Mouse (Mus musculus) frontal cortex, postnatal 36 days (tissue): ENCODE measurements around the gene Adpgk.
A peak's percentile ranks its signal among the peaks of the same experiment; 100 is the strongest.

ENCODE experiments used
- DNase-seq, 2 experiments: peaks; one replicate each; pipeline ENCODE4 v3.0.0; 2022; ENCODE audit warnings: low spot score in 2 of 2

The Adpgk gene

DNA sequence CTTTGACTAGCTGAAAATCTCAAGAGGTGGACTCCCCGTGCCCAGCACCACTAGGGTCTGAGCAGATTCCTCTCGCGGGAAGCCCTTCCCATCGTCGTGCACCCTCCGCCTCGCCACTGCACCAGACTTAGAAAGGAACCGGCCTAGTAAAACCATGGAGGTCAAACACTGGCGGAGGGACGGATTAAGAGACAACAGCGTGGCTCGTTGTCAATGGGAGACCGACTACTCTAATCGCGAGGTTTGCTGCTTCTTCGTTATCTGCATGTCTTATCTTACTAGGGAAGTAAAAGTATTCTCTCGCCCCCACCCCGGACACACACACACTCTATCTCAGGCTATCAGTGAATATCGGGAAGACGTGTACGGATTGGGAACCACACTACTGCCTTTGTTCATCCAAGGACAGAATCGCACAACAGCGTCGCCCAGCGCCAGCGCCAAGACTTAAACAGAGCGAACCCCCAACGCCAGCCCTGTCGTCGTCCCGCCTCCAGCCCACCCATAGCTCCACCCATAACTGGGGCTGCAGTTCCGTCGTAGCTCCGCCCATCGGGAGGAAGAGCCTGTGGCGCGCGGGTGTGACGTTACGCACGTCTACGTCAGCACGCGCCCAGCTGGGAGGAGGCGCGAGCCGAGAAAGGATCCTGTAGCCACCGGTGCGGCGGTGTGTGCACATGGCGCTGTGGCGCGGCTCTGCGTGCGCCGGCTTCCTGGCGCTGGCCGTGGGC is at the start of gene Adpgk:
Adpgk (plus strand) TSS at position 602 of the 731 bp plus-strand sequence.
- DNase-seq, result peak; percentile 98 to 99

DNA sequence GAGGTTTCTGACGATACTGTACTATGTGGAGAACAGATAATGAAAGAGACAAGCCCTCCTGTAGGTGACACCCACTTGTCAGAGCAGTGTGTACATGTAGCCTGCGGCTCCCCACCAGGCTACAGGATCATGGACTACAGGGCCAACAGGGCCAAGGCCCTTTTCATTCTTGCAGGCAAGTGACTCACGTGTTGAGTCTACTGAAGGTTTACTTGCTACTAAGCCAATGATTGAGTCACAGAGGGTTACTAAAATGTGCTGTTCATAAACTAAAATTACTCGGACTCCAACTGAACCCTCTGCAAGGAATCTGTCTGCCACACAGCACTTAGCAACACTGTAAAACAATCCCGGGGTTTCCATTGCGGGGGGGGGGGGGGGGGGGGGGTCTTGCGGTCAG is 46.2 kb upstream of the Adpgk start:
- DNase-seq, result no peak

DNA sequence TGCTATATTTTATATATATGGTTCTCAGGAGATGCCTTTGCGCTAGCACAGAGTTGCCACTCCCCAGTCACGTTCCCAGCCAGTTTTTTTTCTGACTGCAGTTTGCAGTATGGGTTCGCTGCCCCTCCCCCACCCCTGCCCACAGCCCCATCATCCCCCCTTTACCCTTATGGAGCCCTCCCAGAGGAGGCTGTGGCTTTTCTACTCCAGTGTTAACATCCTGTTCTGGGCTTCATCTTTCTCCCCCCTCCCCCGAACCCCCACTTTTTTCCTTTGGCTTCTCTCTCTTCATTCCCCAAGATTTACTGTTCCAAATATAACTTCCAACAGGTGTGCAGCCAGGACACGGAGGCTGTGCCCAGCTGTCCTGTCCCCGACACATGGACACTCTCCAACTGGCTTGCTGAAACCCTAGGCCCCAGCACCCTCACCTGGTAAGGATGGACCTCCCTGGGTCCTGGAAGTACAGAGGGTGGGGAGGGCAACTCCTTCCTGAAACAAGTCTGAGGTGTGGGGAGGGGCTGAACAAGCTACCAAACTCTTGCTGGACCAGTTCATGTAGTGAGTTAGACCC is 44.8 kb upstream of the Adpgk start:
- DNase-seq, result no peak

DNA sequence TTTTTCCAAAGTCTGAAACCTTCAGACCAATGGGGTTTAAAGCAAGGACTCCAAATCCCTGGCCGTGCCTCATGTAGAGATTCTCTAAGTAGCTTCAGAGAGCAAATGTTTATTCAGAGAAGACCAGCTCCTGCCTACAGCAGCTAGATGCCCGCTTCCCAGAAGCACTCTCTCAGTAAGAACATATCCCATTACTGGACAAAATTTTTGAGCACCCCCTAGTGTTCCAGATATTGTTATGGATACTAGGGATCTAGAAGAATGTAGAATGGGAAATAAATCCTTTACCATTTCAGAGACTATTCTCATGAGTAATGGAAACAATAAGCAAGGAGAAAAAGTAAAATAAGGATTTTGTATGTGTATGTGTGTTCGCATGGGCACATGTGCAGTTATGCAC is 42.0 kb upstream of the Adpgk start:
- DNase-seq, result no peak

DNA sequence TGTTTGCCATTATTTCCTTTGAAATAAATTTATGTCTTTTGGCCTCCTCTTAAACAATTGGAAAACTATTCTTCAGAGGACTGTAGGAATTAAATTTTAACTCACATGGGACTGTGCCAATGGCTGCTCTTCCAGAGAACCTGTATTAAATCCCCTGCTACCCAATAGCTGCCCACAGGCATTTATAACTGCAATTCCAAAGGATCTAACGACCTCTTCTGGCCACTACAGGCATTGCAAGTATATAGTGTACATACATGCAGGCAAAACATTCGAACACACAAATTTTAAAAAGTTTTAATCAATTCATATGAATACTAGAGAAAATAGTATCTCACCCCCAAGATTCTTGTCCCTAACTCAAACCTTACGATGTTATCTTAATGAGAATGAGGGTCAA is 41.1 kb upstream of the Adpgk start:
- DNase-seq, result no peak

DNA sequence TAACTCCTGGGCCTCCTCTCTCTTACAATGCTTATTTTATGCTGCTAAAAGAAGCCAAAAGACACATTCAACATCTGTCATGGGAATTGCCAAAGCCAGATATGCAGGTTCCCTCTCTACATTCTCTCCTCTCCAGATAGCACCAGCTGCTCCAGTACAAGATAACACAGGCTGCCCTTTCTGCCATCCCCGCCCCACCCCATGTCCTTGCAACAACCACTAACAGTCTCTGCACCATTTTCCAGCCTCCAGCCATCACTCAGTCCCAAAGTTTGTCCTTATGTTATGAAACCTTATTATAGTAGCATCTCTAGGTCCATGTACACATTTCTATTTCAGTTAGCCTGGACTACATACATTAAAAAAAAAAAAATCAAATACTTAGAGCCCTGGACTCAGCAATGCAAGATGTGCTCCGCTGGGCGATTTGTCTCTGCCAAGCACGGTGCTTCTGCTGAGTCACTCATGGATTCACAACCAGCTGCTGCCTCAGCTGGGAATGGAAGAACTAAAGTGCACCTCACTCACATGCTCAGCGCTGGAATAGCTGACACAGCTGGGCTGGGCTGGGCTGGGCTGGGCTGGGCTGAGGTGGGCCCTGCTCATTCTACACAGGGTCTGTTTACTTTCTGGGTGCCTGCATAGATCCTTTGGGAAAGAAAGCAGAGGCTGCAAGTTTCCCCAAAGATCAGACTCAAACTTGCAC is 36.5 kb upstream of the Adpgk start:
- peak in 1 of 2 experiments; percentile 29 for DNase-seq

DNA sequence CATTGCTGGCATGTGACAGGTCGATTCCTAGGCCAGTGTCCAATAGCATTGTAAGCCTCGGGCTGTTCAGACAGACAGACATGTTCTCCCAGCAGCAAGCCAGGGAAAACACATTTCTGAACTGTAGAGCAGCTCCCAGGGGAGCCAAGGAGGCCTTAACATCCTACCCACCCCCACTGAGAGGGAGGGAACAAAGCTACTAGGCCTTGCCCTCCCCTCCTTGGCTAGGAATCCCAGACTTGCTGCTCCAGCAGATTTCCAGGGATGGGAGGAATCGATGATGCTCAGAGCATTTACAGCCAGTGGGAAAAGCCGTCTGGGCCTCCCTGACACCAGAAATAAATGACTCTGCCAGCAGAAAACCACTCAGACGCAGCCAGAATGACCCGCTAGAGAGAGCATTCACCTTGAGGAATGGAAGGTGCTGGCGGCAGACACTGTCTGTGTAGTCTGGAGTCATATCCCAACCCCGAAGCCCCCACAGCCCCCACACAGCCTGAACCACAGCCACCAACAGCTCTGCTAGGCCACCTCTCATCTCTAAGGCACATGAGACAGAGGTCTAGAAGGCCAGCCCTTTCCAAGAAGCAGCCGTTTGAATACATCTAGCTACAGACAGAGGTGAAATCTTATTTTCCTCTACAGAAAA is 31.4 kb upstream of the Adpgk start:
- DNase-seq, result no peak

DNA sequence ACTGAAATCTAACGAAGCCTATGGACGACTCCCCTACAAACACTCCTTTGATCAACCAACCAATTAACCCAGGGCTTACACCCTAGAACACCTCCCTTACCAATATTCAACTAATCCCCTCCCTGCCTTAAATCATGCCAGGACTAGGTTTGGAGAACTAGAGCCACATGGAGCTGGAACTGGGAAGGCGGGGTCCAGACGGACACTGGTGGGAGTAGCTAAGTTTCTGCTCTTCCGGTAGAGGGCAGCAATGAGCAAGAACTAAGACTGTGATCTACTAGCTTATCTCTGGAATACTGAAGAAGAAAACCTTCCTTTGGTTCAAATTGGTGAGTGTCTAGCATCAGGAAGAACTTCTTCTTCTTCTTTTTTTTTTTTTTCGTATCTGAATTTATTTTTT is 25.0 kb upstream of the Adpgk start:
- no peak for DNase-seq

DNA sequence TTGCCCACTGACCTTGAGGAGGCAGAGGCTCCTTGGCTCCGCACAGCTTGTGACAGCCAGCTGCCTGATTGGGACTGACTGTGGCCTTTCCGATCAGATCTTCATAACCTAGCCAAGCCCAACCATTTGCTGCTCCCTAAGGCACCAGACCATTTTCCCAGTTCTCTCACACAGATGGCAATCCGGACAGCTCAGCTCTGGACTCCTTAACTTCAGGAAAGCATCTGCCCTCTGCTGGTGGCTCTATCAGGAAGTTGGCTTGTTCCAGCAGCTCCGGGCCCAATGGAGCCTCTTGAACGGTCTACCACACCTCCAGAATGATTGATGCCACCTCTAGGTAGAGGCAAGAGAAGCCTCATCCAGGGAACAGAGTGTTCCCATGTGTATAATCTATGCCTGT is 21.6 kb upstream of the Adpgk start:
- DNase-seq, result peak; percentile 45 to 74

DNA sequence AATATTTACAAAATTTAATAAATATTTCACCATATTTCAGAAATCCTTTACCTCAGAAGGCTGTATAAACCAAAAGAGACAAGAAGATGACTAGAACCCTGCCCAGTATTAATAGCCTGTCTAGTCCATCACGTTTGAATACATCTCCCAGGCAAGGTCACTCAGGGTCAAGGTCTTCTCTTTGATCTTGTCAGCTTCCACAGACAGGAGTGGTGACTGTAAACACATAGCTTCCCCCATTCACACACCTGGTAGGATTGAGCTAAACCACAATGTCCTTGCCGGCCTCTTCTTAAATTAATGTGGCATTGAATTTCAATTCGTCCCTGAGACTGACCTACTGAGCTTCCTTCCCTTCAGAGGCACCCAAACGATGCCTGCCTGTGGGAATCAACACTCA is 20.3 kb upstream of the Adpgk start:
- no peak for DNase-seq

DNA sequence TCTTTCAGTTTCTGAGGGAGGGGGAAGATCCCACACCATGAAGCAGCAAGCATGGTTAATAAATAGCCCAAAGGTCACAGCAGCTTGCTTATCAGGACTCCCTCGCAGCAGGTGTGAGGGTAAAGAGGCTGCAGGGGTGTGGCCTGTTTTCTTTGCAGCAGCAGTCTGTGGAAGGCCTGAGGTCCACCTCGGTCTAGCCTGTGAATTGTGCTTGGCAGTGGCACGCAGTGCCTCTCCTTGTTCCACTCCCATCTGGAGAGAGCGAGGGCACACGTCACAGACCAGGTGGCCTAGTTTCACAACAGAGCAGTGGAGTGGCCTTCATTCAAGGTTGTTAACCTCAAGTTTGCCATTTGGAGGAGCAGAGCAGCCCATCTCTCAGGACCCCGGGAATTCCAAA is 19.6 kb upstream of the Adpgk start:
- DNase-seq, result no peak

DNA sequence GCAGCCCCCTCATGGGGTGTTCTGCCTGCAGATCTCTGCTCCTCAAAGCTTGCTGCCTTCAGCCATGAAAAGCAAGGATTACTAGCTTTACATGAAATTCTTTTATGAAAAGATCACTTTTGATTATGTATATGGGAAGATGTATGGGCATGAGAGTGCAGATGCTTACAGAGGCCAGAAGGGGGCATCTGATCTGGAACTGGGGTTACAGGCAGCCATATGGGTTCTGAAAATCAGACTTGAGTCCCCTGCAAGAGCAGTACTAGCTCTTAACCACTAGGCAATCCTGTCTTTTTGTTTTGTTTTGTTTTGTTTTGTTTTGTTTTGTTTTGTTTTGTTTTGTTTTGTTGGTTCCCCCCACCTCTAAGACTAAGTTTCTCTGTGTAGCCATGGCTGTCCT is 18.2 kb upstream of the Adpgk start:
- DNase-seq, result no peak

DNA sequence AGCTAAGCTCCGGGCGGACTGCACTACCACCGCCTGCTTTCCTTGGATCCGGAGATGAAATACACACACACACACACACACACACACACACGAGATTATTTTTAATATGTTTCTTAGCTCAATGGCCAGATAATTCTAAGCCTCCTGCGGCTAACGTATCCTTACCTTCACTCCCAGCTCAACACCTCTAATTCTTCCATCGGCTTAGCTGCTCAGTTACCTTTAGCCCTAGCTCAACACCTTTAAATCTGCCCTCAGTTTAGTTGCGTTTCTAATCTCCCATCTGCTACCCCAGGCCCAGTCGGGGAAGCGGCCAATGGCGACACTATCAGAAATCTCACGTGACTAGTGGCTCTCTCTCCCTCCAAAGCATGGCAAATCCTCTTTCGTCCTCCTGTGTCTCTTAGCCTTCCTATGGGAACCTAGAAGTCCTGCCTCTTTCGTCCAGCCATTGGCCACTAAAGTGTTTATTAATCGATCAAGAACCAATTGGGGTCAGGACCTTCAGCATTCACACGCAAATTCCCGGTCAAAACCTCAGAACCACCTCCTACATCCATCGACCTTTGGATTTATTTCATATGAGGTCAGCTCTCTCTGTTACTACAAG is 16.4 kb upstream of the Adpgk start:
- DNase-seq, result no peak

DNA sequence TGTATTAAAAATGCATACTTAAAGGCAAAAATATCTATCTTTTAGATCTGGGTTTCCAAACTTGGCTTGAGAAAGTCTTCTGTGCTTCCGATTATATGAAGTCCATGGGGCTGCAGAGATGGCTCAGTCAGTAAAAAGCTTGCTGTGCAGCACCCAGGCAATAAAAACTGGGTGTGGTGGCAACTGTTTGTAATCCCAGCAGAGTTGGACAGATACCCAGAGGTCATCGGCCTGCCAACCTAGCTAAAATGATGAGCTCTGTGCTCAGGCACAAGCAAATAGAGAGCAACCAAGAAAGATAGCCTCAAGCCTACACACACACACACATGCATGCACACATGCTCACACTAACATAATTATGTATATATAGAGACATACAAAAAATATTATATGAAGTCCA is 13.2 kb upstream of the Adpgk start:
- DNase-seq, result no peak

DNA sequence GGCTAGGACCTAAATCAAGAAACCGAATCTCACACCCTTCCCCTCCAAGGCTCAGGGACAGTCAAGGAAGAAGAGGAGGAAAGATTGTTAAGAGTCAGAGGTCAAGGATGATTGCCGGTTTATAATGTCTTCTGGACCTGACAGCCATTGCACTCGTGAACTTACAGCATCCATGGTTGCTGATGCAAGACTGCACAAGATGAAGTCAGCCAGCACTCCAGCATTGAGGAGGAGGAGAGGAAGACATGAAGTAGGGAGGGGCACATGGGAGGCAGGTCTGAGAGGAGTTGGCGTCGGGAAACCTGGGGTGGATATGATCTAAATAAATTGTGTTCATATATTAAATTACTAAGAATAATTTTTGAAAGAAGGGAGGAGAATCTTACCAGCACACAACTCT is 12.7 kb upstream of the Adpgk start:
- DNase-seq, result no peak

DNA sequence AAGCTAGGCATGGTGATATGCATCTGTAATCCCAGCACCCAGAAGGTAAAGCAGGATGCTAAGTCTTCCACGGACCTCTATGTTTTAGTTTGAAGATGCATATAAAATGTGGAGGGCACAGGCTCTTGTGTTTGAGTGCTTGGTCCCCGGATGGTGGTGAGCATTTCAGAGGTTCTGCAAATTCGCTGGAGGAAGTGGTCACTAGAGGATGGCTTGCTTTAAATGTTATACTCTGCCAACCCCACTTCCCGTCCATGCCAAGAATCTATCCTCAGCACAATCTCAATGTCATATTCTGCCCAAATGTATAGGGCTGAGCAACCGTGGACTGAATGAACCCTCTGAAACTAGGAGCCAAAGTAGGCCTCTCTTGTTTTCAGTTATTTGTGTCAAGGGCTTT is 10.5 kb upstream of the Adpgk start:
- no peak for DNase-seq

DNA sequence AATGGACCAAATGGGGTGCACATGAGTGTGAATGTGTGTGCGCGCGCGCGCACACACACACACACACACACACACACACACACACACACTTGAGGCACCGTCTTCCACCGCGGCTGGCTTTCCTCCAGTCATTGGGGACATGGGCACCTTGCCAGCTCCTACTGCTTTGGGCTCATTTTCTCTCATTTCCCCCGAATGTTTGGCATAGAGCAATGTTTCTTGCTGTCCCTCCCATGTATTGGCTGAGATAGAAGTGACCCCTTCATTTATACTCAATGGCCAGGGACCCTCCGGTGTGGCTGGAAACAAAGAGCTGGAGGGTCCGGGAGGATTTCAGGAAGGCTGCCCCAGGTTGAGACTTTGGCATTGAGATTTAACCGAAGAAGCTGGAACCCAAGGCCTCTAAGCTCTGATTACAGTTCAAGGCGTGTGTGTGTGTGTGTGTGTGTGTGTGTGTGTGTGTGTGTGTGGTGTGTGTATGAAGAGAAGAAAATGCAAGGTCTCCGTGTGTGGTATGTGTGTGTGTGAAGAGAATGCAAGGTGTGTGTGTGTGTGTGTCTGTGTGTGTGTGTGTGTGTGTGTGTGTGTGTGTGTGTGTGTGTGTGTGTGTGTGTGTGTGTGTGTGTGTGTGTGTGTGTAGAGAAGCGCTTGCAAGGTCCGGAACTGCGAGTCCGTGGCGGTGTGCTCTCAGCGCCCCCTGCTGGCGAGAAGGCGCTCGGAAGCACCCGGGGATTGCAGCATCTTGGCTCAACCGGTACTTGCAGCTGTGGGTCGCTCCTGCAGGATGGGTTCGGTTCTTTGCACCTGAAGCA is 9.3 kb upstream of the Adpgk start:
- DNase-seq, result peak; percentile 70 to 79

DNA sequence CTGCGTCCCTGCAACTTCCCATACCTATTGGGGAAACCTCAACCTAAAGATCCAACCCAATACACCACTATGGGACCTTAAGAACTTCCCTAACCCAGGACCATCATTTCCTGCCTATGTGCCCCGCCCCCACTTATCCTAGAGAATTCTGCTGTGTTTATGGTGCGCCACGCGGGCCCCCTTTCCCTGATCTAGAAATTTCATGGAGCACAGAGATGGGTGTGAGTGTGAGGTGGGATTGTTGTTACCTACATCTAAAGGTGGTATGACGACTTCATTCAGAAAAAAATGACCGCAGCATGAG is 8.7 kb upstream of the Adpgk start:
- DNase-seq, result no peak

DNA sequence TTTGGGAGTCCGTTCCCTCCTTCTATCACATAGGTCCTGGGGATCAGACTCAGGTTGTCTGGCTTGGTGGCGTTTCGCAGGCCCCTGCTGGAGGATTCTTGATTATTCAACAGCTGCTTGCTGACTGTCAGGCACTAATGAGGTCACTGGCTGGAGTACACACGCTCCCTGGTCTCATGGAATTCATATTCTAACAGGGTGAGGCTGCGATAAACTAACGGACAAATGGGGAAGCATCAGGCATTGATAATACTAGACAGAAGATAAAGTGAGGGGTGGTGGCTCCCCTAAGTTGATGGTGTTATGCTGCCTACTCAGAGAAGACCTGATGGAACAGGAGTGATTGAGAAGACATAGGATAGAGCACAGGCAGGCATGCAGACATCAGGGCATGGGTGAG is 5.7 kb upstream of the Adpgk start:
- no peak for DNase-seq

DNA sequence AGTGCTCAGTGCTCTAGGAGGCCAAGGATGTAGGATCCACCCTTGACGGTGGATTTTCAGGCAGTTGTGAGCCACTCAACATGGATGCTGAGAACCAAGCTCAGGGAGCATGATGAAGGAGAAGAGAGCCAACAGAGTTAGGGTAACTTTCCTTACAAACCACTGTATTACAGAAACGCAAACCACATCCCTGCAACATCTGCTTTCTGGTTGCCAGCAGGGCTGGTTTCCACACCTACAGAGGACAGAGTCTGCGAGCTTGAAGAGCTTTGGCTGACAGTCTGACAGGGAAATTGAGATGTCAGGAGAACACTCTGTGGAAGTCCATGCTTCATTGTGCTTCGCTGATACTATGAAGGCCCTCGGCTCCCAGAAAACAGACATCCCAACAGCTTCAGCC is 3.3 kb upstream of the Adpgk start:
- DNase-seq, result no peak

DNA sequence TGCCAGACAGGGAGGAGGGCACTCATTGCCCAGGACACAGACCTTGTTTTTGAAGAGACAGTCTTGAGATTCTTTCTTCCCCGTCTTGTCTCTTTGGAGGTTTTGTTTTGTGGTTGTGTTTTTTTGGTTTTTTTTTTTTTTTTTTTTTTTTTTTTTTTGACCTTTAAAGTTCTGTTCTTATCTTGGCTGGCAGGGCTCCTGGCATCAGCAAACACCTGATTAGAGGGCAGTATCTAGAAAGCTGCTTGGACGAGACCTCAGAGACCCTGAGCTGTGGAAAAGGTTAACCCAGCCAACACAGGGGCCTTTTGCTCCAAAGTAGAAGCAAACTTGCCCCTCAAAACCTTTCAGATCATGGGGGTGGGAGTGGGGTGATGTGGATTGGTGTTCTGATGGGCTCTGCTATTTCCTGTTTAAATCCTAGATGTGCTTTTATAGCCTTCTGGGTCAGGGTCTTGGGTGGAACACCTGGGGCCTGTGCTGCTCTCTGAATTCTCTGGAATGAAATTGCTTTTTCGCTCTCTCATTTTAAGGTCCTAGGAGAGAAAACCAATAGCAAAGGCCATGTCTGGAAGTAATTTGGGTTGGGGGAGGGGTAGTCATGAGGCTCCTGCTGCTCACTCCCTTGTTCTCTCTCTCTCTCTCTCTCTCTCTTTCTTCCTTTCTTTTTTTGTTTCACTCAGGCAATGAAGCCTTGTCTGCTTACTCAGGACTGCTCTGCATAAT is 2.5 kb upstream of the Adpgk start:
- DNase-seq, result no peak
